Mouse (Mus musculus): ENCODE data around the gene Eif4b. TPM values are rescaled to one million over a fixed set of nuclear protein-coding genes. Genes with fewer than 3 reads are reported as not detected.

Eif4b gene
- polyA plus RNA-seq, 1 experiment from 2014 or later = 89.2 TPM

- Histone ChIP-seq H3K27ac (no peak overlapping the region), H3K4me3 (no peak overlapping the region), H3K9me3 (no peaks in the 10 kb centered on the region), H3K4me1 (peaks cover 16% of the 10 kb centered on the region), H3K9ac (no peak overlapping the region), H3K36me3 (replicated peaks) (no peaks in the 10 kb centered on the region), H3K27me3 (replicated peaks) (peaks cover 27% of the 10 kb centered on the region), H3K4me2 (no peak overlapping the region)
- ATAC-seq (replicated peaks) = no peak
- 89% methylated on average over 5 of the region's 5 CpGs for WGBS
Measured at GRCm38 (mm10) chr15:102141120-102141519, 67.5 kb downstream of the Eif4b start.

- Histone ChIP-seq H3K9me3 (no peaks in the 10 kb centered on the region), H3K9ac (no peak overlapping the region), H3K27me3 (replicated peaks) (peaks cover 27% of the 10 kb centered on the region), H3K36me3 (replicated peaks) (no peaks in the 10 kb centered on the region), H3K4me3 (no peak overlapping the region), H3K27ac (no peak overlapping the region), H3K4me1 (peaks cover 8% of the 10 kb centered on the region; the same call in 1 of the 2 replicates), H3K4me2 (no peak overlapping the region)
- 48% methylated on average over 23 of the region's 23 CpGs for WGBS
- ATAC-seq (replicated peaks) = no peak
Measured at GRCm38 (mm10) chr15:102142914-102143912, 69.6 kb downstream of the Eif4b start.

GRCm38 (mm10) chr15:102144274-102144711, 70.7 kb downstream of the Eif4b start, which contains the start of gene Igfbp6:
TSS of gene Igfbp6 (plus strand) at chr15:102144362.
- H3K9ac ChIP-seq = no peak within 1 kb of the TSS
- no peak for ATAC-seq (replicated peaks)
- H3K9me3 ChIP-seq = no peaks in the 10 kb centered on the region
- H3K4me3 ChIP-seq = no peak within 1 kb of the TSS
- no peak within 1 kb of the TSS for H3K27ac ChIP-seq
- H3K27me3 ChIP-seq (replicated peaks) = peaks cover 27% of the 10 kb centered on the region
- H3K36me3 ChIP-seq (replicated peaks) = no peaks in the 10 kb centered on the region
- WGBS = 4% methylated on average over 22 of the region's 22 CpGs
- peaks cover 8% of the 10 kb centered on the region; the same call in 1 of the 2 replicates for H3K4me1 ChIP-seq
- H3K4me2 ChIP-seq = peak within 1 kb of the TSS; percentile 21

GRCm38 (mm10) chr15:102144726-102145125, 71.2 kb downstream of the Eif4b start:
- Histone ChIP-seq H3K4me2 (peak overlapping the region; percentile 21), H3K9ac (no peak overlapping the region), H3K4me3 (no peak overlapping the region), H3K36me3 (replicated peaks) (no peaks in the 10 kb centered on the region), H3K27me3 (replicated peaks) (peaks cover 27% of the 10 kb centered on the region), H3K4me1 (peaks cover 8% of the 10 kb centered on the region; the same call in 1 of the 2 replicates), H3K27ac (no peak overlapping the region), H3K9me3 (no peaks in the 10 kb centered on the region)
- WGBS = 14% methylated on average over 19 of the region's 19 CpGs
- no peak for ATAC-seq (replicated peaks)

DNA sequence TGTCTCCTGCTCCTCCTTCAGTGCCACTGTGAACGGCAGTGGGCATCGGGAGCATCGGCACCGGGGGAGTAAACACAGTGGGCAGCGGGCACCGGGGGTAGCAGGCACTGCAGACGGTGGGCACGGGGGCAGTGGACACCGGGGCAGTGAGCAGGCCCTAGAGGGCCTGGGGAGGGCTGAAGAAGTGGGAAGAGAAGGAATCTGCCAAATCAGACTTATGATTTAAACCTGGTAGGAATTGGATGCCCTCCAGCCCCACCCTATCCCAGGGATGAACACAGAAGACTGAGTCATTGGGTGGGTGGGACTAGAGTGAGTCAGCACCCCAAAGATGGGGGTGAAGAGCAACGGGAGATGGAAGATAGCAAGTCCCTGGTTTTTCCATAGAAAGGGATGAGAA, 71.8 kb downstream of the Eif4b start:
- Histone ChIP-seq H3K4me2 (no peak overlapping the region), H3K4me1 (peaks cover 8% of the 10 kb centered on the region; the same call in 1 of the 2 replicates), H3K9ac (no peak overlapping the region), H3K27ac (no peak overlapping the region), H3K9me3 (no peaks in the 10 kb centered on the region), H3K27me3 (replicated peaks) (peaks cover 27% of the 10 kb centered on the region), H3K36me3 (replicated peaks) (no peaks in the 10 kb centered on the region), H3K4me3 (no peak overlapping the region)
- no peak for ATAC-seq (replicated peaks)
- 87% methylated on average over 10 of the region's 10 CpGs for WGBS

GRCm38 (mm10) chr15:102146089-102146488, 72.5 kb downstream of the Eif4b start:
- WGBS = 89% methylated on average over 5 of the region's 5 CpGs
- no peak overlapping the region for H3K9ac ChIP-seq
- H3K4me3 ChIP-seq = no peak overlapping the region
- H3K27ac ChIP-seq = no peak overlapping the region
- H3K4me1 ChIP-seq = peaks cover 8% of the 10 kb centered on the region; the same call in 1 of the 2 replicates
- no peak overlapping the region for H3K4me2 ChIP-seq
- no peaks in the 10 kb centered on the region for H3K9me3 ChIP-seq
- no peak for ATAC-seq (replicated peaks)
- peaks cover 27% of the 10 kb centered on the region for H3K27me3 ChIP-seq (replicated peaks)
- H3K36me3 ChIP-seq (replicated peaks) = no peaks in the 10 kb centered on the region

Other genes starting within 250 kb of the Eif4b start
- 12.3 and 12.8 TPM in 2 replicates for gene Krt1, start 223.0 kb upstream of the Eif4b start, polyA plus RNA-seq (2015; fragmentation: Nextera tagmentation; extraction: Ambion mirVana)
- gene Krt77, start 204.1 kb upstream of the Eif4b start, polyA plus RNA-seq (2015; fragmentation: Nextera tagmentation; extraction: Ambion mirVana) = 0.23 and 0.54 TPM in 2 replicates
- not detected in 2 replicates for gene Krt76, start 180.9 kb upstream of the Eif4b start, polyA plus RNA-seq (2015; fragmentation: Nextera tagmentation; extraction: Ambion mirVana)
- 0.18 and 0.90 TPM in 2 replicates for gene Krt4, start 149.0 kb upstream of the Eif4b start, polyA plus RNA-seq (2015; fragmentation: Nextera tagmentation; extraction: Ambion mirVana)
- gene Krt79, start 133.4 kb upstream of the Eif4b start, polyA plus RNA-seq (2015; fragmentation: Nextera tagmentation; extraction: Ambion mirVana) = 0.11 and 0.13 TPM in 2 replicates
- not detected in 2 replicates for gene Krt78, start 119.5 kb upstream of the Eif4b start, polyA plus RNA-seq (2015; fragmentation: Nextera tagmentation; extraction: Ambion mirVana)
- gene Krt8, start 69.3 kb upstream of the Eif4b start, polyA plus RNA-seq (2015; fragmentation: Nextera tagmentation; extraction: Ambion mirVana) = 1.8 and 2.0 TPM in 2 replicates
- gene Krt18, start 45.6 kb upstream of the Eif4b start, polyA plus RNA-seq (2015; fragmentation: Nextera tagmentation; extraction: Ambion mirVana) = 3.3 and 4.4 TPM in 2 replicates
- gene Tns2, start 26.6 kb downstream of the Eif4b start, polyA plus RNA-seq (2015; fragmentation: Nextera tagmentation; extraction: Ambion mirVana) = 8.3 and 12.3 TPM in 2 replicates
- 78.7 and 80.2 TPM in 2 replicates for gene Spryd3, start 62.5 kb downstream of the Eif4b start, polyA plus RNA-seq (2015; fragmentation: Nextera tagmentation; extraction: Ambion mirVana)
- 2.6 and 4.3 TPM in 2 replicates for gene Igfbp6, start 70.6 kb downstream of the Eif4b start, polyA plus RNA-seq (2015; fragmentation: Nextera tagmentation; extraction: Ambion mirVana)
- 0.15 TPM in 1 of 2 replicates, not detected in the other for gene Soat2, start 76.8 kb downstream of the Eif4b start, polyA plus RNA-seq (2015; fragmentation: Nextera tagmentation; extraction: Ambion mirVana)
- gene Zfp740, start 129.5 kb downstream of the Eif4b start, polyA plus RNA-seq (2015; fragmentation: Nextera tagmentation; extraction: Ambion mirVana) = 59.0 and 64.2 TPM in 2 replicates
- 38.0 and 39.4 TPM in 2 replicates for gene Csad, start 131.0 kb downstream of the Eif4b start, polyA plus RNA-seq (2015; fragmentation: Nextera tagmentation; extraction: Ambion mirVana)
- gene Itgb7, start 158.2 kb downstream of the Eif4b start, polyA plus RNA-seq (2015; fragmentation: Nextera tagmentation; extraction: Ambion mirVana) = 0.98 and 1.1 TPM in 2 replicates
- gene Rarg, start 183.7 kb downstream of the Eif4b start, polyA plus RNA-seq (2015; fragmentation: Nextera tagmentation; extraction: Ambion mirVana) = 4.1 and 6.4 TPM in 2 replicates
- gene Gm9918, start 196.8 kb downstream of the Eif4b start, polyA plus RNA-seq (2015; fragmentation: Nextera tagmentation; extraction: Ambion mirVana) = 0.10 TPM in 1 of 2 replicates, not detected in the other
- 58.5 and 64.0 TPM in 2 replicates for gene Mfsd5, start 205.7 kb downstream of the Eif4b start, polyA plus RNA-seq (2015; fragmentation: Nextera tagmentation; extraction: Ambion mirVana)
- 5.5 and 7.5 TPM in 2 replicates for gene Espl1, start 222.5 kb downstream of the Eif4b start, polyA plus RNA-seq (2015; fragmentation: Nextera tagmentation; extraction: Ambion mirVana)

Measured in midbrain, embryonic 15.5 days (tissue).